Mouse (Mus musculus) right cerebral cortex, postnatal 4 days (tissue): ENCODE measurements at regions not wholly inside any gene's neighbourhood (a gene's known extent, or its start where the extent isn't known, plus 50 kb on each side); places are given as distances from the start of the nearest gene placed in this dataset.

Experiments
- DNase-seq: peaks from one replicate; pipeline ENCODE4 v3.0.0-alpha.2; 2022

DNA sequence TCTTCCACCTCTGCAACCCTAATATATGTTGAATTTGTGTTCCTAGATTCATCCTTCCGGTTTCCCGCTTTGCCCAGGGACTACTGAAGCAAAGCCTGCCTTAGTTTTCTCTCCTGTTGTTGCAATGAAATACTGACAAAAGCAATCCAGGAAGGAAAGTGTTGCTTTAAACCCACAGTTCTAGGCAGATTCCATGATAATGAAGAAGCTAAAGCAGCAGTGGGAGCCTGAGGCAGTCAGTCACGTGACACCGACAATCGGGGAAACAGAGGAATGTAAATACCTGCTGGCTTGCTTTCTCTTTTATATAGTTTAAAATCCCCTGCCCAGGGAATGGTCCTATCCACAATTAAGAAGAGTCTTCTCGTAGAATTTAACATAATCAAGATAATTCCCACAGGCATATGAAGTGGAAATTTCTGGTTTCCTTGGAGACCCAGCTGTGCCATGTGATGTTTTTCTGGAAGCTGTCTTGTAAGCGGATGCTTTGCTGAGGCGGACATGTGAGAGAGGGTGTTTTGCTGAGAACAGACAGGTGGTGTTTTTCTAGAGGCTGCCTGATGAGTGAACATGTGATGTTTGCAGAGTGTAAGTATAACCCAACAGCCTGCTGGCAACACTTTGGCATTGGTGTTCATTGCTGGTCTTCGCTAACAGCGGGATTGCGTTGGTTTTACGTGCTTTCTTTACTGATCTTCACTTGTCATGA, 398.0 kb downstream of the Prim2 start:
- peak; percentile 11 for DNase-seq

DNA sequence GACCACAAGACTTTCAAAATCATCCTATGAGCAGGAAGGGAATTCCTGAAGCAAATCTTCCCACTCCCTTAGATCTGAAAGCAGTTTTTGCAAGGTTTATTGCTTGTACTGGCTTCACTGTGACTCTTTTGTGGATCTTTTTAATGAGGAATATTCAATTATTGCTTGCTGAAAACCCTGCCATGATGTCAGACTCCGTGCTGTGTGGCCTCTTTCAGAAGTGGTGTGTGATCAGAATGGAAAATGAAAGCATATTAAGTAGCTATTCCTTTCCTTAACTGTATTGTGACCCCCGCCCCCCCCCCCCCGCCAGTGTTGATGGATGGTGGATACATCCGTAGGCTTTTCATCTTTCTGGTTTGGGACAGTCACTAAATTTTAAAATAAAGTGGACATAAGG, 400.4 kb downstream of the Prim2 start:
- DNase-seq: no peak

DNA sequence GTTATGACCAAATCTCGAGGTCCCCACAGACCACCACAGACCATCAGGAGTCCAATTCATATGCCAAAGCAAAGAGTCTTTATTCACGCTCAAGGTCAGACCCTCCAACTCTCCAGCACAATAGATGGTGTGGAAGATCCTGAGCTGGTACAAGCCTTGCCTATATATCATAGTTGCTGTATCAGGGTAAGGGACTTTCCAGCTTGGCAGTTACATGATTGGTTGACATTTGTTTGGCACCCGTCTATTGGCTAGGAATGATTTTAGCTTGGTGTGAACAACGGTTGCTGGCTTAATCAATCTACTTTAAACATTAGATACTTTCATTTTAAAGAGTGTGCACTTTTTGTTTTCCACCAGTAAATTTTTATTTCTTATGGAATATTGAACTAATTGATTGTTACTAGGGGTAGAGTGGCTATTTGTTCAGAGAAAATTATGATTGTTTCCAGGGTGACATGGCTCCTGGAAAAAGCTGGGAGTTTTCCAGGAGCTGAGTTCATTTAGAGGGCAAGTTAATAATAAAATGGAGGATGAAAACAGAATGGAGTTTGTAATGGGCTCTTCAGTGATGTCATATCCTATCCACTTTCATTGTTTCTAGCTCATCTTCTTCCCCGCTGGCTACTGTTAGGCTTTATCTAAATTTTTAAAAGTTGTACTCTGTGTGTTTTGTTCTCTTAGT, 403.7 kb downstream of the Prim2 start:
- DNase-seq: no peak

DNA sequence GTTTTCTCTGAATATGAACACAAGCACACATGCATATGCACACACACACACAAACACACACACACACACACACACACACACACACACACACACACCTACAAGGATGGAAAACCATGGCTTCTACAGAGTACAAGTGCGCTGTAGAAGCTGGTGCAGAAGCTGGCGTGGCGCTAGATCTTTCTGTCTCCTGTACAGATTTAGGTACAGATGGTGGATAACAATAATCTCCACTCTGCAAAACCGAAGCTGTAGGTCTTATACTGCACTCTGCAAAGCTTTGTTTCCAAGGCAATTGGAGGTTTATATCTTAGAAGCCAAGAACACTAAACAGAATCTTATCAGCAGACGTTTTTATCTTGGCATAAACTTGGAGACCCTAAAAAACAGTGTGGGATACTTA, 420.1 kb downstream of the Prim2 start:
- DNase-seq: no peak

DNA sequence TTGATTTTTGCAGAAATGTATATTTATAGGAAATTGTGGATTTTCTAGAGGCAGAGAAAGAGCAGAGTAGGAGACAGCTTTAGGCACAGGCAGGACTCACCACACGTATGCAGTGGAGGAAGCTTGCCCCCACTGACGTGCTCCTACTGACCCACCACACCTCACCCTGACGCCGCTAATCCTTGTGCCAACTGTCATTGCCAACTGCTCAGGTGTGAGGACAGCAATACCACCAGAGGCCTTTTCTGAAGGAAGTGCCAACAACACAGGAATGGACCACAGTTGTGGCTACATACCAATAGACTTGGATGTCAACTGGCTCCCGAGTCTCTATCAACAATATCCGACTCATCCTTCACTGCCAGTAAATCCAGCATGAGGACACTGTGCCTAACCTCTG, 422.5 kb downstream of the Prim2 start:
- DNase-seq: no peak

DNA sequence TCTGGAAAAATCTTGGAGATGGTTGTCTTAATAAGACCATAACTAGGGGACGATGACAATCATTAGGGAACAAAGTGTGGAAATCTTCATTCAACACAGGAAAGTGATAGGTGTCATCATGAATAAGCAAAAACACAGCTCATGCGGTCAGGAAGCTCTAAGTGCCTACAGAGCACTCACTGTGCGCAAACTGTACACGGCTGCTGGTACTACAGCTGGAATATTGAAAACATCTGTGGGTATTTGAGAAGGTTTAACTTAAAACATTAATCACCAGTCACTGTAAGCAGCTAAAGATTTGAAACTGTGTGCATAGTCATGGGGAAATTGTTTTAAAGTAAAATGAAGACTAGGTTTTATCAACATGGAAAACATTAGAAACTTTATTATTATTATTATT, 424.4 kb downstream of the Prim2 start:
- no peak for DNase-seq

DNA sequence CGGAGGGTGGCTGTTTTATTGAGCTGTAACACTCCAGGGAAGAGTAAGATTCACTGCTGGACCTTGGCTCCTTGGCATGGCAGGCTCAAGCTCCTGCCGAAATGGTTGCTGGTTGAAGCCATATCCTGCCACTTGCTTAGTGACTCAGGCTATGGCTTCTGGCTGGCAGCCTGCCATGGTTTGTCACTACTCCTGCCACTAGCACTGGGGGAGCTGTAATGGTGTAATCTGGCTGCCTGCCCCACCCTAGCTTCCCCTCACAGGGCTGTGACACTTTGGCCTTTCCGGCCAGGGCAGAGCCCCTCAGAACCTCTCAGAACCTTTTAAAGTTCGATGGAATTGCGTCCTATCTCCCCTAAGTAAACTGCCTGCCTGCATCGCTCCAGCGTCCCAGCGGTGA, 424.9 kb downstream of the Prim2 start:
- no peak for DNase-seq

DNA sequence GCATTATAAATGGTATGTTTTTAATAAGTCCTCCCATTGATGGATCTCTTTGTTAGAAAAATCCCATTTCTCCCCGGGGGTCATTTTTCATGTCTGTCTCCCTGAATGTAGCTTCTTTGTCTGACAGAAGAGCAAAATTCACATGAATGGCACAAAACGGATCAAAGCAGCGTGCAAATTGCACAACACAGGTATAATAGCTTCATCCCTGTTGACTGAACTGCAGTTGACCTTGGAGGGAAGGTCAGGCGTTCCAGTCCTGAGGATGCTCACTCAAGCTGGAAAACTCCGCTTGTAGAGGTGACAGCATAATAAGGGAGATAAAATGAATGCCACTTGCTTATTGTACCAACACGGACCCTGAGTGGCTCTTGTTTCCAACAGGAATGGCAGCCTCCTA, 446.6 kb downstream of the Prim2 start:
- no peak for DNase-seq

DNA sequence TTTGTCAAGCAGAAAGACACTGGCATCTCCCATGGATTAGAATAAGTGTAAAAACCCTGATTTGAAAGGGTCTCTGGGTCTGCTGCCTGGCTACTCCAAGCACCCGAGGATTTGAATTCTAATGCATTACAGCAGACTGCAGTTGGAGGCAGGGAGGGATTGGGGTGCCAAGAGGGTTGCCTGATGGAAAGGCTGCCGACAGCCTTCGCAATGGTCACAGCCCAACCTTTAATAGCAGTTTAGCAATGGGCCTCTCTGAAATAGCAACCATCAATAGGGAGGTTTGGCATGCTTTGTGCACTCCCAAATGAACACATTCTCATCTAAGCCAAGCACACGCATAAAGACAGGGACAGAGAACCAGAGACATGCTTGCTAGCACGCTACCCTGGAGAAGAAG, 454.8 kb downstream of the Prim2 start:
- peak; percentile 21 for DNase-seq

DNA sequence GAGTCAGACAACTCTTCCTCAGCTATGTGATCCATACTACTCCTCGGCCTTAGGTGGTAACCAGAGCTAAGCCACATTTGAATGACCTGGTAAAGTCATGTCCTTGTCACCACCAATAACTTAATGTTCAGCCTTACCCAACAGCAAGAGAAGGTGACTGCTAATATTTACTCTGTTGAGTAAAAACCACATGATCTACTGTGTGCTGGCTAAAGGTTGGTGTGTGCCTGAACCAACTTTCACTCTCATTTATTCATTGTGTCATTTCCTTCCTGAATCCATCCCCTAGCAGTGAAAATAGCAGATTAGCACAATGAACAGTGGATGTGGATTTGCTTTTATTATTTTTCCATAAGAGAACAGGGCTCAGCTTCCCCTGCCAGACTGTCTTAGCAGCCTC, 455.2 kb downstream of the Prim2 start:
- no peak for DNase-seq

DNA sequence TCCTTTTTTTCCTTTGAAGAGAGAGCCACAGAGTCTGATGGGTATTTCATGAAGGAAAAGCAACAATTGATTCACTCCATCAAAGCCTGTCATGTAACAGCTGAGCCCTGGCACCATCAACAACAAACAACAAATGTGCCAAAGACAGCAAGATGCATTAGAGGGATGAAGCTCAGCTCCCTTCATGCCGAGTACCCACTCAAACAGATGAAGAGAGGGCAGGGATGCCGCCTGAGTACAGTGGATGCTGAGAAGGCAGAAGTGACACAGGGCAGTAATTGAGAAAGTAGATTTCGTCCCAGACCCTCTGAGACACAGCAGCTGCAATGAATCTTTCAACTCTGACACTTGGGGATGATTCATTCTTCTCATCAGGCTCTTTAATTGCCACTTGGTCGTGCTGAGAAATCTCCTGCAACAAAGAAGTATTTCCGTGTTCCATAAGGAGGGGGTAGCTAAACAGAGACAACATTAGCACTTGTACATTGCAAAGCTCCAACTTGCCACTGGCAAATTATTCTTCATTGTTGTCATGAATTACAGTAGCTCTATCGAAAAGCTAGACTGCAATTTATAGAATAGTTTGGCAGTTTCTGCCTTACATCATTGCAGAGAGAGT, 467.9 kb downstream of the Prim2 start:
- no peak for DNase-seq

DNA sequence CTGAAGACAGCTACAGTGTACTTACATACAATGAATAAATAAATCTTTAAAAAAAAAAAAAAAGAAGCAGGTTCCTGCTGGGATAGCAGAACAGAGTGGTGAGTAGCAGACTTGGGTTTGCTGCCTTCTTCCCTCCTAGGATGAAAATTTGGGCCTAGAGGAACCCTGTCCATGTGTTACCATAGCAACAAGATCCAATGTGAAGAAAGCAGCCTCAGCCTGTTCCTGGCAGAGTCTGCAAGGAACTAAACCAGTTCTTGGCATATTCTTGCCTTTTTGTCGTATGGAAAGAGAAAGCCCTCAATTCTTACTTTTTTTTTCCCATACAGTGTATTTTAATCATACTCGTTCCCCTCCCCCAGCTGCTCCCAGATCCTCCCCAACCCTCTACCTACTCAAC, 474.5 kb downstream of the Prim2 start:
- DNase-seq: no peak

DNA sequence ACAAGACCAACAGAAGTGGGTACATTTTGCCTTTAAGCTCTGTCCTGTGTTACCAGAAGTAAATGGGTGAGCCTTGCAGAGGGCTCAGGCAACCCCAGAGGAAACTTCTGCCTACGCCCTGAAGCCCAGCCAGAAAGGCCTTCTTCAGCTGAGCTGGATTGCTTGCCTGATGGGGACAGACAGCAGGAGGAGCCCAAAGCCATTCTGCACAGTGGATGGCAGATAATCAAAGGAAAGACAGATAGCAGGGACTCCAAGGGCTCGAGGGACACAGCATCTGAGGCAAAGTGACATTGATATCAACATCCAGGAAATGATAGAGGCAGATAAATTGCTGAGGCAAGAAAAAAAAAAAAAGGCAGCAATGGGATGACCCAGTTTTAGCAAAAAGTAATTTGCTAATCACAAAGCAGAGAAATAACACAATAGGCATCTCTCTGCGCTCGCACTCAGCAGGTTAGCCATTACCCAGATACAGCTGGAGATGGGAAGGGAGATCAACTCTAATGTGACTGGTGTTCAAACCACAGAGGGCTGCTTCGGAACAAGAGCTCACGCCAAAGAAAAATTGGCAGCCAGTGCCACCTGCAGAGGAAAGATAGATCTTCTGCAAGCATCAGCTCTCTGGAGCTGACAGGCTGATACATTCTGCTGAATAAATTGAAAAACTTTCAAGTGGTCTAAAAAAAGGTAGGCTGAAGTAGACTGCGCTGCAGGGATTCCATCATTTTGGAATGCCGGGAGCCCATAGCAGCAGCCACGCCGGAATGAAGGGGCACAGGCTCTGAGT, 494.8 kb downstream of the Prim2 start:
- DNase-seq: peak; percentile 49

DNA sequence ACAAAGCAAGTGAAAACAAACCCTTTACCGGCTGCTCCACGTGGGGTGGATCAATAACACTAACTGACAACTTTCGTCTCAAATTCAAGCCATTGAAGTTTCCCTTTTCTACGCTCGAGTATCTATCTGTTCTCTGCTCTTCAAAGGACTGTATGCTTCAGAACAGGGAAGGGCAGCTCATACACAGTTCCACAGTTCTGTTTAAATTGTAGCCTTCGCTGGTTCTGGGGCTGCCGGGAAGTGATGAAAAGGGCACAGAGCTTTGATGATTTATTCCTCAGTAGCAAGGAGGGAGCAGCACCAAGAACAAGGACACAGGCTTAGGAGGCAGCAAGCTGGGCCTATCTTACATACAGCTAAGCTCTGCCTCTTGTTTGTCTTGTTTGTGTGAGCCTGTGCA, 532.6 kb downstream of the Prim2 start:
- DNase-seq: no peak

DNA sequence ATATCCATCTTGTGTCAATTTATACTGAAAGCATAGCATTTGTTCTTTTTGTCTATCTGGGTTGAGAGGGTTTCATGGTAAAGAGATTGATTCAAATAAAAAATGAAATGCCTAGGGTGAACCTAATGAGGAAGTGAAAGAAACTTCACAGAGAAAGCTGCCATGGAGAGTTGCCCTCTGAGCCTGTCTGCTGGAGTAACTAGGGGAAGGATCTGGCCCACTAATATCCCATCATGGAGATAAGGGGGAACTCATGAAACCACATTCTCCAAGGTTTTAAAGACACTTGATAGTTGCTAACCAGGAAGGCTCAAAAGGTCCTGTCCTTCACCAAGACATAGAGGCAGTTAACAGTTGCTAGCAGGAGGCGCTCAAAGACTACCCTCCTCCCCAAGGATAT, 539.2 kb downstream of the Prim2 start:
- no peak for DNase-seq

DNA sequence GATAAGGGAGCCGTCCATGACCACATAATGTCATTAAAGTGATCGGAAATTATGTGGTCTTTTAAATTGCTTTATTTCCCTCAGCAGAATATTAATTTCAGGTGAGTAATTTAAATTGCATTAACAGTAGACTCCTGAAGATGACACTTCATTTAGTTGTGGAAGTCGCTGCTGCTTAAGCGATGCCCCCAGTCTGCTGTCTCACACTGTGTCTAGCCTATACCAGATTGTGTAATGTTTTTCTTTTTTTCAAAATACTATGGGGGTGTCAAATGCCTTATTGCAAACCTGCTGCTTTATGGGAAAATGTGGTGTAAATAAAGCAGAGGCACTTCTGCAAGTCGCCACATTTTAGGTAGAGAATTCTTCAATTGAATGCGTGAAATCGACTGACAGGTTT, 544.5 kb downstream of the Prim2 start:
- DNase-seq: no peak

DNA sequence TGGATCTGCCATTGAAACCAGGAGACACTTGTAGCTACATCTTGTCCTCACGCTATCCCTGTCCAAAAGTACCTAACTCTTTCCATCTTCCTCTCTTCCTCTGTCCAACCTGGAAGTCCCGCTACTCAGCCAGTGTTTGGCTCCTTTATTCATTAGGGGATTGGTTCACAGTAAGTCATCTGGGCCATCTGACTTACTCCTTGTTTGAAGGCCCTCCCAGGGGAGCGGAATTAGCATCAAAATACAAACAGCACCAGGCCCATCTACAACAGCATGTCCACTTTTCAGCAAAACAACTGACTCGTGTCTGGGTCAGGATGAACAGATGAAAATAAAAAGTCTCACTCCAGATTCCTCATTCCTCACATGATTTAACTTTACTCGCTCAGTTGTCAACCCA, 559.2 kb upstream of the Gm5415 start:
- no peak for DNase-seq

DNA sequence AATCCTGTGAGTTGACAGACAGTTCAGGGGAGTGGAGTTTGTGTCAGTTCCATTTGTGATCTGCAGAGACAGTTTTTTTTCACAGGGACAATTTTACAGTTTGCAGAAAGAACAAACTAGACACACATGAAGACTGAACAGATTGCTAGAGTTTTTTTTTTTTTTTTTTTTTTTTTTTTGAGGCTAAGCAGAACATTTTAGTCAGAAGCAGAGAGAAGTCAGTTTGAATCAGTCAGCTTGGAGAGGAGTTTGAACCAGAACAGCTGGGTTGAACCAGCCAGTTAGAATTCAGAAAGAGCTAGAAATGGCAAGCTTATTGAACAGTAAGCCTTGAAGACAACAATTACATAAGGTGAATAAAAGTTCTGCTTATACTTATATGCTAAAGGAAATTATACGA, 557.2 kb upstream of the Gm5415 start:
- DNase-seq: no peak

DNA sequence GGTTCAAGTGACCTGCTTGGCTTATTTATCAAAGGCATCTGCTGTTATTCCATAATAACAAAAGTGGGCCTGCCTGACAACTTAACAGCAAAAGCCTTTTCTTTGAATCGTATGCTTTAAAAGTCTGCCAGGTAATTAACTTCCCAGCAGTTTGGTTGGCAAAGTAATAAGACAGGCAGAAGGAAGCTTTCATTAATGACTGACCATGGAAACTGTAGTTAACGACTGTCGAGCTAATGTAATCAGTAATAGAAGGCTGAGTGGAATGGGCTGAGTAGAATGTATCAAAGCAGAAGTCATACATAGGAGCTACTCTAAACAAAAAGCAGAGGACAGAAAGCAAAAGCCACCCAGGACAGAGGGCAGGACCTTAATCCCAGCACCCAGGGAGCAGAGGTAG, 551.0 kb upstream of the Gm5415 start:
- DNase-seq: no peak

DNA sequence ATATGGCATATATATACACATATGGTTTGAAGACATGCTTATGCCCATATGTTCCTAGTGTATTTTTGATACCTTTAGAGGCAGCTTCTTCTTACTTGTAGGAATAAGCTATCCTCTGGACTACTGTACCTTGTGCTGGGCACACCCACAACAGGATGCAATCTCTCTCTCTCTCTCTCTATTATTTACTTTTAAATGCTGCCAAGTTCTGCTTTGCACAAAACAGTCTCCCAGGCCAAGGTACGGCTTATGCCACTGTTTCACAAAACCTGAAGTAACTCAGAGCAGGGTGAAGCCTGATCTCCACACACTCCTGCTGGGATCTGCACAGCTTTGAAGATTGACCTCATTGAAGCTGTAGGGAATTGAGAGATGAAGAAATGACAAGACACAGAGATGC, 549.8 kb upstream of the Gm5415 start:
- no peak for DNase-seq

DNA sequence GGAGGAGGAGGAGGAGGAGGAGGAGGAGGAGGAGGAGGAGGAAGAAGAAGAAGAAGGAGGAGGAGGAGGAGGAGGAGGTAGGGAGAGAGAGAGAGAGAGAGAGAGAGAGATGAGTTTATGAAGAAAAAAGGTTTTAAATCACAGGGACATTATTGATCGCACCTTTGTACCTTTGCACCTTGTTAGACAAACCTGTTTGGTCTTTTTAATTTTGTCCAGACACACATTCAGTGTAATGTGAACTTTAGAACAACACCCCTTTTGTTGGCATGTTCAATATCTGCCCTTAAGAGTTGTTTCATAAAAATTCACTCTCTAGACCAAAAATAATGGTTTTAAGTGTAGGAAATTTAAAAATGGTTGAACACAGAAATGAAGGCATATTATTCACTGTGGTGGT, 527.5 kb upstream of the Gm5415 start:
- DNase-seq: no peak

DNA sequence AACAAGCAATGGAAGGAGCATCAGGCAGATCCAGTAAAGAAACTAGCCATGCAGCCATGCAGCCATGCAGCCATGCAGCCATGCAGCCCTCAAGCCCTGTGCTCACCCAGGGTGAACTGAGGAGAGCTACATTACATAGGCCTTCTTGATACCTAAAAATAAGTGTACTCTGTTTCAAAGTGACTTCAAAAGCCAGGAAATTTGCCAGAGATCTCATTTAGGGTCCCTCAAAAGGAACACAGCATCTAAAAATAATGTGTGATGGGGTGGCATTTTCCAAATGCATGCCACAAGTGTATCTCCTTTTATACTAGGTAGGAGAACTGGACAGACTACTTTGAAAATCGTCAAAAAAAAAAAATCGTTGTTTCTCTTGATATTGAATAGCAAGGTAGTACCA, 510.9 kb upstream of the Gm5415 start:
- DNase-seq: no peak

DNA sequence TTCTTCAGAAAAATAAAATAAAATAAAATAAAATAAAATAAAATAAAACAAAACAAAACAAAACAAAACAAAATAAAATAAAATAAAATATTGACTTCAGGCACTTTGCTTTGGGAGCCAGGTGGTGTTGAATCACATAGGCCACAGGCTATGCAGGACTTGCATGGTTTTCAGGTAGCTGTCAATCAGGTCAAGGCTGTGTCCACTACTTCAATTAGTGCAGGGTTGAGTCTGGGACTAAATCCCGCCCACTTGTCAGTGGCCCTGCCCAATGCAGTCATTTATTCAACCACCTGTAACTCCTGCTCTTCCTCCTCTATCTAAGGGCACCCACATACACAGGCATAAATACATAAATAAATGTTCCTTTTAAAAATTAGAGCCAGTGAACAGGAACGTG, 497.3 kb upstream of the Gm5415 start:
- no peak for DNase-seq

DNA sequence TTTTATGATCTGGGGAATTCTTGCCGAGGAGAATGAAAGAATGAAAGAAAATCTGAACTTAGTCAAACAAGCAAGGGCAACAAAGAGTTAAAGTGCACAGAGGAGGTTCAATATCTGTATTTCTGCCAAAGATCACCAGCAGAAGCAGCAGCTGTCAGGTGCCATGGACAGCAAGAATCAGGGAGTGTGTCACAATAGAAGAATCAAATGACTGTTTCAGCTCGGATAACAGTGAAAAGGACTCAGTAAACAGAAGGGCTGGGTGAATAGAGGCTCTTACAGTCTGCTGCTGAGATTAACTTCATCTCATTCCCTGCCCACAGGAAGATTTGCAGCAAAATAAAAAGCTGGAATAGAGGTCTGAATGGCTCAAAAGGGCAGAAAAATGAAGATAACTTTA, 495.3 kb upstream of the Gm5415 start:
- no peak for DNase-seq
